Mouse (Mus musculus) lung, postnatal 0 days (tissue): ENCODE measurements around the gene Kdm5b. TPM values are rescaled to one million over a fixed set of nuclear protein-coding genes. Genes with fewer than 3 reads are reported as not detected.
A peak's percentile ranks its signal among the peaks of the same experiment; 100 is the strongest.
"Not testable (repeated sequence)": the region's sequence is repeated elsewhere in the genome, so short reads cannot be mapped to it uniquely, and the experiment has no call there.

Experiments used
- ATAC-seq: fragments of 200-750 bp; cut with Nextera tagmentation; 2 replicates; pipeline ENCODE4 v1.8.0; 2017; ENCODE audit warnings: moderate library complexity
- DNase-seq: peaks from one replicate; pipeline ENCODE4 v3.0.0-alpha.2; 2016; ENCODE audit warnings: low spot score
- H3K27ac ChIP-seq: fragments of 300-500 bp; sonication (generic); 2 replicates; pipeline ENCODE4 v1.5.1; 2014; ENCODE audit warnings: antibody characterized with exemption, mild to moderate bottlenecking, low read length, mixed read lengths
- H3K27me3 ChIP-seq: fragments of 300-500 bp; sonication (generic); replicated peaks from 2 replicates; pipeline ENCODE4 v1.6.1; 2014; ENCODE audit warnings: low read length, mixed read lengths; ENCODE audit not compliant: insufficient read depth
- H3K36me3 ChIP-seq: fragments of 300-500 bp; sonication (generic); 2 replicates; pipeline ENCODE4 v1.6.1; 2014; ENCODE audit warnings: low read length, mixed read lengths; ENCODE audit not compliant: insufficient read depth
- H3K4me1 ChIP-seq: fragments of 300-500 bp; sonication (generic); 2 replicates; pipeline ENCODE4 v1.6.1; 2014; ENCODE audit warnings: antibody characterized with exemption, low read depth, low read length, mixed read lengths; ENCODE audit not compliant: insufficient read depth
- H3K4me2 ChIP-seq: fragments of 300-500 bp; sonication (generic); replicated peaks from 2 replicates; pipeline ENCODE4 v1.6.1; 2014; ENCODE audit warnings: low read depth, mild to moderate bottlenecking, low read length, moderate library complexity, mixed read lengths
- H3K4me3 ChIP-seq: fragments of 300-500 bp; sonication (generic); 2 replicates; pipeline ENCODE4 v1.5.1; 2014; ENCODE audit warnings: low read depth, low read length
- H3K9ac ChIP-seq: fragments of 300-500 bp; sonication (generic); replicated peaks from 2 replicates; pipeline ENCODE4 v1.6.1; 2014; ENCODE audit warnings: low read depth, mild to moderate bottlenecking
- H3K9me3 ChIP-seq: fragments of 300-500 bp; sonication (generic); 2 replicates; pipeline ENCODE4 v1.6.1; 2016; ENCODE audit warnings: low read length, mixed read lengths
- CTCF ChIP-seq: IDR thresholded peaks from 2 replicates; pipeline ENCODE4 v1.5.1; 2016; ENCODE audit warnings: antibody characterized with exemption, mild to moderate bottlenecking
- EP300 ChIP-seq: IDR thresholded peaks from 2 replicates; pipeline ENCODE4 v1.6.1; 2016; ENCODE audit warnings: antibody characterized with exemption, mild to moderate bottlenecking, control low read depth
- WGBS: fragments of 180-500 bp; shearing (Covaris S2); extraction: QIAGEN DNeasy Blood & Tissue Kit; methylation state at CpG from one replicate; pipeline ENCODE4 v1.1.7; 2014; 5-methylcytosine and 5-hydroxymethylcytosine counted together
- polyA plus RNA-seq: library from polyadenylated mRNA; unstranded; fragments of >200 nt; fragmentation: Nextera tagmentation; extraction: Ambion mirVana; gene quantifications from 2 replicates; pipeline ENCODE4 v1.2.1, GENCODE M21; 2015

The Kdm5b gene
- polyA plus RNA-seq, 1 experiment from 2014 or later = 33.3 TPM

- Histone ChIP-seq H3K4me2 (no peak overlapping the region), H3K4me1 (no peaks in the 10 kb centered on the region), H3K4me3 (no peak overlapping the region), H3K27ac (no peak overlapping the region), H3K36me3 (no peaks in the 10 kb centered on the region), H3K9ac (no peak overlapping the region), H3K27me3 (no peaks in the 10 kb centered on the region), H3K9me3 (no peaks in the 10 kb centered on the region)
- 40% methylated on average over 2 of the region's 2 CpGs for WGBS
- ATAC-seq (no peak), DNase-seq (peak; percentile 50)
- TF ChIP-seq EP300 (no peak), CTCF (no peak)
Observed at GRCm38 (mm10) chr1:134522325-134522724, 37.6 kb upstream of the Kdm5b start.

GRCm38 (mm10) chr1:134524424-134524823 is 35.5 kb upstream of the Kdm5b start:
- no peaks in the 10 kb centered on the region for H3K9me3 ChIP-seq
- no peak overlapping the region for H3K9ac ChIP-seq
- H3K4me2 ChIP-seq = no peak overlapping the region
- H3K27me3 ChIP-seq = no peaks in the 10 kb centered on the region
- WGBS = 69% methylated on average over 5 of the region's 5 CpGs
- DNase-seq = peak; percentile 53
- TF ChIP-seq CTCF (peak; percentile 66), EP300 (no peak)
- ATAC-seq = no peak
- no peak overlapping the region for H3K27ac ChIP-seq
- H3K4me1 ChIP-seq = no peaks in the 10 kb centered on the region
- no peaks in the 10 kb centered on the region for H3K36me3 ChIP-seq
- H3K4me3 ChIP-seq = no peak overlapping the region

GRCm38 (mm10) chr1:134525015-134525414 is 35.0 kb upstream of the Kdm5b start:
- H3K4me3 ChIP-seq = no peak overlapping the region
- H3K4me2 ChIP-seq = no peak overlapping the region
- no peaks in the 10 kb centered on the region for H3K9me3 ChIP-seq
- no peak for ATAC-seq
- 64% methylated on average over 1 of the region's 1 CpGs for WGBS
- H3K27ac ChIP-seq = no peak overlapping the region
- DNase-seq = no peak
- TF ChIP-seq CTCF = no peak
- no peak for TF ChIP-seq EP300
- H3K27me3 ChIP-seq = no peaks in the 10 kb centered on the region
- H3K36me3 ChIP-seq = no peaks in the 10 kb centered on the region
- H3K4me1 ChIP-seq = no peaks in the 10 kb centered on the region
- no peak overlapping the region for H3K9ac ChIP-seq

- Histone ChIP-seq H3K4me1 (no peaks in the 10 kb centered on the region), H3K27ac (no peak overlapping the region), H3K27me3 (no peaks in the 10 kb centered on the region), H3K9ac (no peak overlapping the region), H3K4me2 (no peak overlapping the region), H3K36me3 (no peaks in the 10 kb centered on the region), H3K9me3 (no peaks in the 10 kb centered on the region), H3K4me3 (no peak overlapping the region)
- TF ChIP-seq CTCF (no peak), EP300 (no peak)
- WGBS = 50% methylated on average over 6 of the region's 6 CpGs
- ATAC-seq = no peak
- DNase-seq = no peak
Observed at GRCm38 (mm10) chr1:134526752-134527151, 33.2 kb upstream of the Kdm5b start.

DNA sequence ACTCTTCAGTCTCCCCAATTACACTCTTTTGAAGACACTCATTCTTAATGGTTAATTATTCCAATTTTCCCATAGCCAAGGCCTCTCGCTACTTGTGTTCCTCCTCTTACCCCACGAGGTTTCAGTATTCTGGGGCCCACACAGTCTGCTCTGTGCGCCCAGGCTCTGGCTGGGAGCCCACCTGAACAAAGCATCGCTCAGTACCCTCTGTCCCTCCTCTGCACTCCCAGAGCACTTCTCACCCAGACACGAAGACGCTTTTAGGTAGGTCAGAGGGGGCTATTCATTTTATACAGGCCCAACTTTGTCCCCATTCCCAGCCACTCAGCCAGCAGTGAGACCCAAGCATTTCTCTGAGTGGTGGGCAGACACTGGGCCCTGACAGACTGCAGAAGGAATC is 29.4 kb upstream of the Kdm5b start:
- ATAC-seq = no peak
- TF ChIP-seq CTCF (no peak), EP300 (no peak)
- no peaks in the 10 kb centered on the region for H3K9me3 ChIP-seq
- no peaks in the 10 kb centered on the region for H3K4me1 ChIP-seq
- no peaks in the 10 kb centered on the region for H3K27me3 ChIP-seq
- H3K9ac ChIP-seq = no peak overlapping the region
- no peak overlapping the region for H3K4me3 ChIP-seq
- H3K4me2 ChIP-seq = no peak overlapping the region
- H3K27ac ChIP-seq = no peak overlapping the region
- no peaks in the 10 kb centered on the region for H3K36me3 ChIP-seq
- DNase-seq = no peak
- WGBS = 78% methylated on average over 6 of the region's 6 CpGs

DNA sequence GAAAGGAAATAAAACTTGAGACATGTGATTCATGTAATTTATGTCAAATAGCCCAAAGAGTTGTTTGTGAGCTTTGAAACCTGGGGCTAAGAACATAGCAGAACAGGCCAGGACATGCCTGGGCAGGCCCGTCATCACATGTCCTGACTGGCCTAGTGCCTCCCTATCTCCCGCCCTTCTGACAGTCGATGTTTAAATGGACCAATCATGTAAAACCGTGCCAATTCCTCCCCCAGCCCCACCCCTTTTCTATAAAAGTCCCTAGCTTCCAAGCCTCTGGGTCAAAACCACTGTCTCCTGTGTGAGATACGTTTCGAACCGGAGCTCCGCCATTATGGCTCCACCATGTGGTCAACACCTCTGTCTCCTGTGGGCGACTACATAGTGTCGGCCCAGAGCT is 26.3 kb upstream of the Kdm5b start:
- H3K4me1 ChIP-seq, ATAC-seq, H3K4me2 ChIP-seq, DNase-seq, H3K36me3 ChIP-seq, H3K27me3 ChIP-seq, H3K9me3 ChIP-seq, H3K27ac ChIP-seq, H3K4me3 ChIP-seq, H3K9ac ChIP-seq: not testable (repeated sequence)
- 92% methylated on average over 10 of the region's 10 CpGs for WGBS

GRCm38 (mm10) chr1:134535054-134535453 is 24.9 kb upstream of the Kdm5b start:
- H3K9me3 ChIP-seq = no peaks in the 10 kb centered on the region
- no peak overlapping the region for H3K4me2 ChIP-seq
- H3K27ac ChIP-seq = no peak overlapping the region
- H3K9ac ChIP-seq = no peak overlapping the region
- no peaks in the 10 kb centered on the region for H3K36me3 ChIP-seq
- TF ChIP-seq EP300 (no peak), CTCF (no peak)
- ATAC-seq = no peak
- DNase-seq = no peak
- whole genome bisulfite sequencing = 96% methylated on average over 1 of the region's 1 CpGs
- H3K4me1 ChIP-seq = no peaks in the 10 kb centered on the region
- H3K4me3 ChIP-seq = no peak overlapping the region
- H3K27me3 ChIP-seq = no peaks in the 10 kb centered on the region
